Comparison of ENCODE assay signal across 10 mouse cellular contexts in the genomic region with DNA sequence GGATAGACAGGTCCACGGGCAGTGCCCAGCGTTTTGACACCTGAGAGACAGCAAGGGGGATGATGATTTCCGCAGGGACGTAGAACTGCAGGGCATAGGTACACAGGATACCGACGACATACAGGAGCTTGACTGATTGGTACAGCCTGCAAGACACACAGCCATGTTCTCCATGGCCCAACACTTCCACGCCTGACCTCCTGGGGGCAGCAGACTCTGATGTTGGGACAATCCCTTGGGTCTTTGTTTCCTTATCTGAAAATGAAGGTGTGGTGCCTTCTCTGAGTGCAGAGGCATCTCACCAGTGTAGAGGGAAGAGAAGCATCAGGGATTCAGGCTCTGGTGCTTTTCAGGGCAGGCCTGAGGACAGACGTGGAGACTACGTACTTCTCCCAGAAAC. TPM values are rescaled to one million over a fixed set of nuclear protein-coding genes. Genes with fewer than 3 reads are reported as not detected.
DNase-seq lines count a peak whose midpoint lies in the region; ATAC-seq and TF ChIP-seq lines count a peak whose summit lies in the region.
"Had no signal": no experiment of that assay in that cellular context is flagged by ENCODE, and none has a peak within 500 bp of the region (broad histone marks: within the 10 kb centered on the region; RNA-seq: fewer than 3 reads in every experiment).

No protein-coding gene starts in this region.

- peak; percentile 76 for TF ChIP-seq CTCF in bone marrow, adult 2 months (IDR thresholded peaks at IDR 0.05; ENCODE audit: control insufficient read depth, insufficient read depth, low read length)

- intact Hi-C loops in heart, postnatal 14 days (cut with DNase I) = loop anchor here (5.0 kb wide), 1 partner anchor 75 kb away; no protein-coding TSS in a partner anchor

- peak; percentile 33 to 49 for DNase-seq in heart, postnatal 14 days
- DNase-seq in heart, adult 11 months = no peak
- DNase-seq in CD8-positive naive resting alpha-beta T cell, adult 2 months (ENCODE audit: low read depth in 2 of 2, low spot score in 2 of 2) = peak; percentile 48 to 73
- peak; percentile 43 for DNase-seq in kidney, adult 9 months
- peak; percentile 62 for DNase-seq in liver
- DNase-seq in retina, embryonic 14.5 days (ENCODE audit: low spot score) = peak; percentile 54

- H3K4me1 ChIP-seq in bone marrow, adult 2 months (ENCODE audit: control insufficient read depth, insufficient read depth, low read length) = no peaks in the 10 kb centered on the region
- H3K4me1 ChIP-seq: midbrain, embryonic 12.5 days had no signal

- WGBS in bone marrow, adult 2 months = 49% methylated on average over 9 of the region's 9 CpGs

- H3K4me3 ChIP-seq in bone marrow, adult 2 months (replicated peaks; ENCODE audit: control insufficient read depth, low read depth, low read length) = no peak overlapping the region
- H3K4me3 ChIP-seq: midbrain, embryonic 12.5 days had no signal

- no peak for TF ChIP-seq POLR2A in bone marrow, adult 2 months (IDR thresholded peaks at IDR 0.05; ENCODE audit: borderline replicate concordance, control insufficient read depth, low read depth, low read length)

- ATAC-seq in erythroid progenitor cell, adult 5-6 weeks (replicated peaks; ENCODE audit: low FRiP score, poor library complexity, severe bottlenecking) = no peak

- no peak overlapping the region for H3K27ac ChIP-seq in bone marrow, adult 2 months (ENCODE audit: control insufficient read depth, insufficient read depth, low read depth, low read length, poor library complexity)
- H3K27ac ChIP-seq: midbrain, embryonic 12.5 days had no signal

RNA-seq across cellular contexts. Expression of a gene that starts 11.2 kb away (rescaled TPM):
- not detected for total RNA-seq in heart, postnatal 14 days (2021)
- not detected in 2 replicates for polyA plus RNA-seq in bone marrow, adult 2 months (2011; ENCODE audit: insufficient read depth, insufficient read length, low replicate concordance, missing spikeins)
- total RNA-seq in erythroid progenitor cell, adult 5-6 weeks (2015; ENCODE audit: low replicate concordance) = not detected in 2 replicates
- total RNA-seq in erythroid progenitor cell, adult 5-6 weeks (2017; ENCODE audit: low replicate concordance) = not detected in 2 replicates
- polyA plus RNA-seq: embryonic facial prominence, embryonic 14.5 days; midbrain, embryonic 12.5 days had no signal

RNA-seq across cellular contexts. Expression of a gene that starts 22.2 kb away (rescaled TPM):
- total RNA-seq in heart, postnatal 14 days (2021) = 10 to 100 TPM in 1 of 2 experiments, 1 to 10 TPM in 1; 8.9 to 15.2 TPM
- polyA plus RNA-seq in bone marrow, adult 2 months (2011; ENCODE audit: insufficient read depth, insufficient read length, low replicate concordance, missing spikeins) = 0.85 and 4.3 TPM in 2 replicates
- total RNA-seq in erythroid progenitor cell, adult 5-6 weeks (2015; ENCODE audit: low replicate concordance) = not detected in 2 replicates
- total RNA-seq in erythroid progenitor cell, adult 5-6 weeks (2017; ENCODE audit: low replicate concordance) = not detected in 2 replicates
- polyA plus RNA-seq: midbrain, embryonic 12.5 days had no signal

RNA-seq across cellular contexts. Expression of a gene that starts 41.5 kb away (rescaled TPM):
- total RNA-seq in heart, postnatal 14 days (2021) = 10 to 100 TPM; 12.1 to 13.7 TPM
- 6.9 and 19.1 TPM in 2 replicates for polyA plus RNA-seq in bone marrow, adult 2 months (2011; ENCODE audit: insufficient read depth, insufficient read length, low replicate concordance, missing spikeins)
- total RNA-seq in erythroid progenitor cell, adult 5-6 weeks (2015; ENCODE audit: low replicate concordance) = 2.5 and 5.8 TPM in 2 replicates
- 1.5 and 1.8 TPM in 2 replicates for total RNA-seq in erythroid progenitor cell, adult 5-6 weeks (2017; ENCODE audit: low replicate concordance)

Comparison
In these comparisons a context has a peak if more than half of its experiments do, and no peak if none do; other contexts are left out.
1. RNA of a gene that starts 22.2 kb away (total RNA-seq): 8.9 to 15.2 TPM in heart, postnatal 14 days; not detected in erythroid progenitor cell, adult 5-6 weeks; every median in the first group is over 4 times any median in the second.